Mouse (Mus musculus) gastrocnemius, adult 2 months (tissue): ENCODE results near the gene Rnf144b. TPM values are rescaled to one million over a fixed set of nuclear protein-coding genes. Genes with fewer than 3 reads are reported as not detected.
A peak's percentile ranks its signal among the peaks of the same experiment; 100 is the strongest.

Experiments used
- DNase-seq: peaks from one replicate; pipeline ENCODE4 v3.0.0; 2022
- H3K27ac ChIP-seq: fragments of 200-600 bp; 2 replicates; pipeline ENCODE4 v1.8.1; 2022; ENCODE audit warnings: mild to moderate bottlenecking
- H3K4me3 ChIP-seq: fragments of 200-600 bp; 2 replicates; pipeline ENCODE4 v1.8.1; 2022; ENCODE audit warnings: mild to moderate bottlenecking, moderate library complexity
- CTCF ChIP-seq: fragments of 200-600 bp; IDR thresholded peaks from 2 replicates; pipeline ENCODE4 v1.8.1; 2022; ENCODE audit warnings: antibody characterized with exemption, mild to moderate bottlenecking, moderate library complexity
- intact Hi-C: fragments of 180-260 bp; cut with DNase I; formaldehyde crosslinking; loops from one replicate; pipeline ENCODE4 v1.15.1; 2025
- total RNA-seq, 2 experiments: library from RNA; stranded (reverse); gene quantifications; 2 replicates each; pipeline ENCODE4 v1.2.3; 2021

The Rnf144b gene
- total RNA-seq, 2 experiments from 2014 or later = 24.0 to 25.9 TPM

- Histone ChIP-seq H3K4me3 (no peak overlapping the region), H3K27ac (no peak overlapping the region)
- intact Hi-C loops = no loop called here
- DNase-seq = no peak
- no peak for TF ChIP-seq CTCF
Measured at GRCm38 (mm10) chr13:47134836-47135235, 12.4 kb downstream of the Rnf144b start.

- no peak for TF ChIP-seq CTCF
- Histone ChIP-seq H3K4me3 (no peak overlapping the region), H3K27ac (no peak overlapping the region)
- DNase-seq = no peak
- intact Hi-C loops = no loop called here
Measured at GRCm38 (mm10) chr13:47135741-47136140, 13.3 kb downstream of the Rnf144b start.

- intact Hi-C loops = no loop called here
- no peak for DNase-seq
- TF ChIP-seq CTCF = no peak
- H3K4me3 ChIP-seq = peak overlapping the region; percentile 42
- peak overlapping the region; percentile 89 for H3K27ac ChIP-seq
Measured at GRCm38 (mm10) chr13:47142764-47143163, 20.3 kb downstream of the Rnf144b start.

- no peak for TF ChIP-seq CTCF
- no peak overlapping the region for H3K4me3 ChIP-seq
- peak overlapping the region; percentile 16; the same call in 1 of the 2 replicates for H3K27ac ChIP-seq
- intact Hi-C loops = no loop called here
- no peak for DNase-seq
Measured at GRCm38 (mm10) chr13:47145939-47146338, 23.5 kb downstream of the Rnf144b start.

- intact Hi-C loops = no loop called here
- no peak overlapping the region for H3K4me3 ChIP-seq
- peak overlapping the region; percentile 16; the same call in 1 of the 2 replicates for H3K27ac ChIP-seq
- TF ChIP-seq CTCF = no peak
- DNase-seq = no peak
Measured at GRCm38 (mm10) chr13:47146388-47146787, 23.9 kb downstream of the Rnf144b start.

- Histone ChIP-seq H3K27ac (no peak overlapping the region), H3K4me3 (no peak overlapping the region)
- intact Hi-C loops = no loop called here
- DNase-seq = no peak
- no peak for TF ChIP-seq CTCF
Measured at GRCm38 (mm10) chr13:47148573-47148972, 26.1 kb downstream of the Rnf144b start.

GRCm38 (mm10) chr13:47149993-47150392 lies 27.5 kb downstream of the Rnf144b start:
- intact Hi-C loops = loop anchor here (5.0 kb wide), 1 partner anchor 77 kb away; no protein-coding TSS in a partner anchor
- no peak for TF ChIP-seq CTCF
- no peak for DNase-seq
- Histone ChIP-seq H3K4me3 (no peak overlapping the region), H3K27ac (no peak overlapping the region)

GRCm38 (mm10) chr13:47151060-47151459 lies 28.6 kb downstream of the Rnf144b start:
- no peak for TF ChIP-seq CTCF
- DNase-seq = peak; percentile 36
- Histone ChIP-seq H3K27ac (no peak overlapping the region), H3K4me3 (no peak overlapping the region)
- intact Hi-C loops = loop anchor here (5.0 kb wide), 1 partner anchor 76 kb away; no protein-coding TSS in a partner anchor

- H3K4me3 ChIP-seq = no peak overlapping the region
- TF ChIP-seq CTCF = peak; percentile 81
- peak; percentile 35 for DNase-seq
- no peak overlapping the region for H3K27ac ChIP-seq
- intact Hi-C loops = loop anchor here (1.0 to 5.0 kb wide), 2 partner anchors 75 to 136 kb away; no protein-coding TSS in a partner anchor
Measured at GRCm38 (mm10) chr13:47152390-47152789, 29.9 kb downstream of the Rnf144b start.

- TF ChIP-seq CTCF = no peak
- H3K4me3 ChIP-seq = no peak overlapping the region
- intact Hi-C loops = loop anchor here (5.0 kb wide), 1 partner anchor 74 kb away; no protein-coding TSS in a partner anchor
Measured at GRCm38 (mm10) chr13:47153206-47153605, 30.8 kb downstream of the Rnf144b start.

GRCm38 (mm10) chr13:47154866-47155265 lies 32.4 kb downstream of the Rnf144b start:
- intact Hi-C loops = loop anchor here (5.0 kb wide), 1 partner anchor 72 kb away; no protein-coding TSS in a partner anchor
- TF ChIP-seq CTCF = no peak
- H3K4me3 ChIP-seq = no peak overlapping the region
- peak overlapping the region; percentile 69 for H3K27ac ChIP-seq
- DNase-seq = no peak

More at GRCm38 (mm10) chr13:47153206-47153605, 30.8 kb downstream of the Rnf144b start:
- no peak overlapping the region for H3K27ac ChIP-seq
- DNase-seq = no peak

GRCm38 (mm10) chr13:47156841-47157240 lies 34.4 kb downstream of the Rnf144b start:
- no peak for TF ChIP-seq CTCF
- intact Hi-C loops = no loop called here
- DNase-seq = no peak
- Histone ChIP-seq H3K4me3 (no peak overlapping the region), H3K27ac (no peak overlapping the region)

- peak overlapping the region; percentile 61 for H3K27ac ChIP-seq
- DNase-seq = peak; percentile 18
- no peak for TF ChIP-seq CTCF
- intact Hi-C loops = no loop called here
- peak overlapping the region; percentile 46 for H3K4me3 ChIP-seq
Measured at GRCm38 (mm10) chr13:47162001-47162400, 39.5 kb downstream of the Rnf144b start.

GRCm38 (mm10) chr13:47164732-47165131 lies 42.3 kb downstream of the Rnf144b start:
- no peak for TF ChIP-seq CTCF
- intact Hi-C loops = no loop called here
- Histone ChIP-seq H3K27ac (no peak overlapping the region), H3K4me3 (no peak overlapping the region)
- DNase-seq = no peak
